Mouse (Mus musculus): Measurements from ENCODE around the gene Notch3. TPM values are rescaled to one million over a fixed set of nuclear protein-coding genes. Genes with fewer than 3 reads are reported as not detected.
"Not testable (repeated sequence)": the region's sequence is repeated elsewhere in the genome, so short reads cannot be mapped to it uniquely, and the experiment has no call there.

Gene Notch3
- total and polyA plus RNA-seq, 2 experiments from 2014 or later, result 3.7 to 53.6 TPM

DNA sequence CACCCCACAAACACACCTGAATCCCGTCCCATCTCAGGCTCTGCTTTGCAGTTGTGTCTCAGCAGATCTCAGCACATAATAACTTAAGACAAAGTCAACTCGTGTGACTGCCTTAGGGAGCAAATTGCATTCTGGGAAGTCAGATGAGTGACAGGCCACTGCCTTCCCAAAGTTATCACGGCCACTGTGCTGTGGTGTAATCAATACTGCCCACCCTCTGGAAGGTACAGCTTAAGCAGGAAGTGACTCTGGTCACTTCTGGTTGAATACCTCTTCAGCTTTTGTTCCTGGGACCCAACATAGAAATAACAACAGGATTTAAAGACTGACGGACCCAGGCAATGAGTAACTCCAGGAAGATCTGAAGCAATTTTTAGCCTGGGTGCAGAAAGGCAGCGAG, 58.8 kb downstream of the Notch3 start:
- no peak for DNase-seq (ENCODE audit: low spot score)
- H3K27me3 ChIP-seq (ENCODE audit: control insufficient read depth, insufficient read depth, low read length), result no peaks in the 10 kb centered on the region
- H3K4me2 ChIP-seq (ENCODE audit: low read depth, low read length), result no peak overlapping the region
- H3K36me3 ChIP-seq (replicated peaks; ENCODE audit: control insufficient read depth, insufficient read depth, low read length), result no peaks in the 10 kb centered on the region
- H3K4me1 ChIP-seq (ENCODE audit: control insufficient read depth, insufficient read depth), result peaks cover 12% of the 10 kb centered on the region
- WGBS, result 59% methylated on average over 5 of the region's 5 CpGs
- no peak overlapping the region for H3K9ac ChIP-seq (replicated peaks; ENCODE audit: low read depth, low read length)
- ATAC-seq (ENCODE audit: insufficient read depth, low read depth), result no peak
- H3K4me3 ChIP-seq (ENCODE audit: low read depth, low read length), result no peak overlapping the region
- H3K27ac ChIP-seq (ENCODE audit: low read depth), result no peak overlapping the region
- no peaks in the 10 kb centered on the region for H3K9me3 ChIP-seq (replicated peaks; ENCODE audit: control insufficient read depth, low read length)
- TF ChIP-seq EP300 (IDR thresholded peaks at IDR 0.05; ENCODE audit: low read depth) (no peak), CTCF (IDR thresholded peaks at IDR 0.05; ENCODE audit: low read depth) (no peak)

DNA sequence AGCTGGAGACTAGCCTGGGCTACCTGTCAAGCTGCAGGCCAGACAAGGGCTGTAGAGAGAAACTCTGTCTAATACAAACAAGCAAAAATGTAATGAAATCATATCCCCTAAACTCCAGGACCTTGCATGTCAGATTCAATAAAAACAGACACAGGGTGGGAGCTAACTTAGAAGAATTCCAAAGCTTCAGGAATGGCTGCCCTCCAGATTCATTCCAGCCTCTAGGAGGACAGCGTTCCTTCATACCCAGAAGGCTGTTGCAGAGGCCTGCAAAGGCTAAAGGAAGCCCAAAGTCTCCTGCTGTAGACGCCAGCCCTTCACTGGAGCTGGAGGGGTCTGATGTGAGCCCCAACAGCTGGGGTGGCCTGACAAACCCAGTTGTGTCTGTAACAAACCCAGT, 60.3 kb downstream of the Notch3 start:
- Histone ChIP-seq H3K9ac (replicated peaks; ENCODE audit: low read depth, low read length) (no peak overlapping the region), H3K9me3 (replicated peaks; ENCODE audit: control insufficient read depth, low read length) (no peaks in the 10 kb centered on the region), H3K27me3 (ENCODE audit: control insufficient read depth, insufficient read depth, low read length) (no peaks in the 10 kb centered on the region), H3K4me2 (ENCODE audit: low read depth, low read length) (no peak overlapping the region), H3K36me3 (replicated peaks; ENCODE audit: control insufficient read depth, insufficient read depth, low read length) (no peaks in the 10 kb centered on the region), H3K4me3 (ENCODE audit: low read depth, low read length) (no peak overlapping the region), H3K27ac (ENCODE audit: low read depth) (no peak overlapping the region), H3K4me1 (ENCODE audit: control insufficient read depth, insufficient read depth) (peaks cover 8% of the 10 kb centered on the region)
- WGBS, result 58% methylated on average over 2 of the region's 2 CpGs
- TF ChIP-seq CTCF (IDR thresholded peaks at IDR 0.05; ENCODE audit: low read depth), result no peak
- no peak for TF ChIP-seq EP300 (IDR thresholded peaks at IDR 0.05; ENCODE audit: low read depth)
- no peak for ATAC-seq (ENCODE audit: insufficient read depth, low read depth)
- DNase-seq (ENCODE audit: low spot score), result no peak

DNA sequence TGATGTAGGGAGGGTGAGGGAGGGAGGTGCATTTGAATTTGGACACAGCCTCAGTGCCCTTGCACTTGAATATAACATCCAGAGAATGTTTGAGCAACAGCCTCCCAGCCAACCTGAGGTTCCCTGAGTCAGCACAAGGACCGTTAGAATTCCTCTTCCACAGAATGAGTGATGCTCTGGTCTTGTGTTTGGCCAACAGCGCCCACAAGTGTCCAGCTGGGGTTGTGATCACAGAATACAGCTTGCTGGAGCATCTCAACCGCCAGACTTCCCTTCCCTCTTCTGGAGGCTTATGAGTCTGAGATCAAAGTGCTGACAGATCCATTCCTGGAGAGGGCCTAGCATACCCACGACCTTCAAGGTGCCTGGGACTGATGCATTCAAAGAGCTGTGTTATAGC, 63.6 kb downstream of the Notch3 start:
- H3K4me3 ChIP-seq (ENCODE audit: low read depth, low read length), result no peak overlapping the region

DNA sequence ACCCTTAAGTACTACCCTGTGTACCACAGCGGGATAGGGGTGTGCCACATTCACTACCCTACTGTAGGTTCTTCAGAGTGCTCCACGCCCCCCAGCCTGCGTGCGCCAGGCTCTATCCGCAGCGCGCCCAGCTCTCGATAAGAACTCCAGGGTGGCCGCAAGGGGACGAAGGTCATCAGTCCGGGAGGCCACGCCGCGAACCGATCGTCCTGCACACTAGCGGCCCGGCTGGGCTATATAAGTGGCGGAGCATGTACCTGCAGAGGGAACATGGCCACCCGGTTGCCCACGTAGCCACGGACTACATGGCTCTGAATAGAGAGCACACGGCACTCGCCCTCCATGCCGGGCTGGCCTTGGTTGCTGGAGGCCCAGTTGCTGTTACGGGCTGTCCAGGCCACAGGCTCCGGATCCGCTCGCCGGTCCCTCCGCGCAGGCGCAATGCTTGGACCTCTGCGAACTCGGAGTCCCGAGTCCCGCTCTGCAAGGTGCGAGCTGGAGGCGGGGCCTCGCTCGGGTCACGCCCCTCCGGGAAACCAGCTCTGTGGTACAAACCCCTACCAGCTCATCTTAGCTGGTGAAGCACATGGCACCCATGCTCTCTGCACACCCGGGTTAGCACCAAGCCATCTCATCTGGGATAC, 66.6 kb downstream of the Notch3 start:
- DNase-seq (ENCODE audit: low spot score) (no peak), ATAC-seq (ENCODE audit: insufficient read depth, low read depth) (peak; percentile 79)
- no peaks in the 10 kb centered on the region for H3K9me3 ChIP-seq (replicated peaks; ENCODE audit: control insufficient read depth, low read length)
- peaks cover 9% of the 10 kb centered on the region for H3K4me1 ChIP-seq (ENCODE audit: control insufficient read depth, insufficient read depth)
- 0% methylated on average over 40 of the region's 44 CpGs for WGBS
- no peaks in the 10 kb centered on the region for H3K36me3 ChIP-seq (replicated peaks; ENCODE audit: control insufficient read depth, insufficient read depth, low read length)
- peaks cover 10% of the 10 kb centered on the region for H3K27me3 ChIP-seq (ENCODE audit: control insufficient read depth, insufficient read depth, low read length)
- H3K4me3 ChIP-seq (ENCODE audit: low read depth, low read length), result peak overlapping the region; percentile 50
- TF ChIP-seq EP300 (IDR thresholded peaks at IDR 0.05; ENCODE audit: low read depth) (no peak), CTCF (IDR thresholded peaks at IDR 0.05; ENCODE audit: low read depth) (no peak)
- peak overlapping the region; percentile 42; the same call in 1 of the 2 replicates for H3K9ac ChIP-seq (replicated peaks; ENCODE audit: low read depth, low read length)
- no peak overlapping the region for H3K27ac ChIP-seq (ENCODE audit: low read depth)
- H3K4me2 ChIP-seq (ENCODE audit: low read depth, low read length), result peak overlapping the region; percentile 83

More for the DNA sequence above, 63.6 kb downstream of the Notch3 start:
- Histone ChIP-seq H3K4me1 (ENCODE audit: control insufficient read depth, insufficient read depth) (peaks cover 9% of the 10 kb centered on the region), H3K36me3 (replicated peaks; ENCODE audit: control insufficient read depth, insufficient read depth, low read length) (no peaks in the 10 kb centered on the region), H3K4me2 (ENCODE audit: low read depth, low read length) (no peak overlapping the region), H3K27me3 (ENCODE audit: control insufficient read depth, insufficient read depth, low read length) (peaks cover 10% of the 10 kb centered on the region), H3K9me3 (replicated peaks; ENCODE audit: control insufficient read depth, low read length) (no peaks in the 10 kb centered on the region), H3K9ac (replicated peaks; ENCODE audit: low read depth, low read length) (no peak overlapping the region), H3K27ac (ENCODE audit: low read depth) (no peak overlapping the region)
- 18% methylated on average over 4 of the region's 4 CpGs for WGBS
- TF ChIP-seq EP300 (IDR thresholded peaks at IDR 0.05; ENCODE audit: low read depth) (no peak), CTCF (IDR thresholded peaks at IDR 0.05; ENCODE audit: low read depth) (no peak; the same call in 1 of the 2 replicates)
- ATAC-seq (ENCODE audit: insufficient read depth, low read depth) (no peak), DNase-seq (ENCODE audit: low spot score) (no peak)

DNA sequence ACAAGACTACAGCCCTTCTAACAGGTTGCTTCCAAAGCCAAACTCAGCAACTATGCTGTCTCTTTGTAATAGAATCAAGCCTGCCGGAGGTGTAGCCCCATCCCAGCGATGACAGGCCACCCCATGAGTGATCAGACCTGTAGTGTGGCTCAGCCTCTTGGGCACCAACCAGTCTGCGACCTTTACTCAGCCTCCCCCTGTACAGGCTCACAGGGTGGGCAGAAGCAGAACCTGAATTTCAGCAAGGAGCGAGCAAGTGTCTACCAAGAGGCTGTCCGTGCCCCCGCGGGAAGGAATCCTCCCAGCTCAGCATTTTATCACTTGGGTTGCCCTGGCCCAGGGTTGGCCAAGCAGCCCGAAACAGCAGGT, 67.1 kb downstream of the Notch3 start:
- H3K9ac ChIP-seq (replicated peaks; ENCODE audit: low read depth, low read length), result peak overlapping the region; percentile 42; the same call in 1 of the 2 replicates
- H3K27ac ChIP-seq (ENCODE audit: low read depth), result no peak overlapping the region
- TF ChIP-seq EP300 (IDR thresholded peaks at IDR 0.05; ENCODE audit: low read depth) (no peak), CTCF (IDR thresholded peaks at IDR 0.05; ENCODE audit: low read depth) (no peak)
- no peak for DNase-seq (ENCODE audit: low spot score)
- H3K4me3 ChIP-seq (ENCODE audit: low read depth, low read length), result peak overlapping the region; percentile 50
- H3K36me3 ChIP-seq (replicated peaks; ENCODE audit: control insufficient read depth, insufficient read depth, low read length), result no peaks in the 10 kb centered on the region
- peak overlapping the region; percentile 83 for H3K4me2 ChIP-seq (ENCODE audit: low read depth, low read length)
- ATAC-seq (ENCODE audit: insufficient read depth, low read depth), result no peak
- peaks cover 9% of the 10 kb centered on the region for H3K4me1 ChIP-seq (ENCODE audit: control insufficient read depth, insufficient read depth)
- H3K9me3 ChIP-seq (replicated peaks; ENCODE audit: control insufficient read depth, low read length), result no peaks in the 10 kb centered on the region
- peaks cover 10% of the 10 kb centered on the region for H3K27me3 ChIP-seq (ENCODE audit: control insufficient read depth, insufficient read depth, low read length)
- whole genome bisulfite sequencing, result 29% methylated on average over 8 of the region's 8 CpGs

DNA sequence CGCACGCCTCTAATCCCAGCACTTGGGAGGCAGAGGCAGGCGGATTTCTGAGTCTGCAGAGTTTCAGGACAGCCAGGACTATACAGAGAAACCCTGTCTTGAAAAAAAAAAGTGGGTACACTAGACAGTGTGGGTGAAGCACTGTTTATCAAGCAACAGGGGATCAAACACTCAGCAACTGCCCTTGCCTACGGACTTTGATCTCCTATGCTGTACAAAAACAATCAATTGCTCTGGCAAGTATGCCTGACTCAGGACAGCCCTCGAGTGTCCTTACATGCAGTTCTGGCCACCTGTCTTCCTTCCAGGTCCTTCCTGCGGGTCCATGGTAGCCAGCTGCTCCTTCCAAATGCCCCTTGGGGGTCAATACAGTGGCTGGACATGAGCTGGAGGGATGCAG, 67.7 kb downstream of the Notch3 start:
- H3K27ac ChIP-seq (ENCODE audit: low read depth); H3K4me1 ChIP-seq (ENCODE audit: control insufficient read depth, insufficient read depth); ATAC-seq (ENCODE audit: insufficient read depth, low read depth); DNase-seq (ENCODE audit: low spot score); H3K9me3 ChIP-seq (replicated peaks; ENCODE audit: control insufficient read depth, low read length); H3K4me3 ChIP-seq (ENCODE audit: low read depth, low read length); H3K4me2 ChIP-seq (ENCODE audit: low read depth, low read length); H3K9ac ChIP-seq (replicated peaks; ENCODE audit: low read depth, low read length); H3K36me3 ChIP-seq (replicated peaks; ENCODE audit: control insufficient read depth, insufficient read depth, low read length): not testable (repeated sequence)
- H3K27me3 ChIP-seq (ENCODE audit: control insufficient read depth, insufficient read depth, low read length), result peaks cover 10% of the 10 kb centered on the region
- WGBS, result 88% methylated on average over 5 of the region's 6 CpGs

Data from heart, postnatal 0 days (tissue).